Mouse (Mus musculus) megakaryocyte, embryonic 14.5 days (primary cell): ENCODE results near the gene Cecr2. TPM values are rescaled to one million over a fixed set of nuclear protein-coding genes. Genes with fewer than 3 reads are reported as not detected.

Experiments
- H3K27me3 ChIP-seq: replicated peaks from 2 replicates; pipeline ENCODE3; 2012; ENCODE audit warnings: inconsistent platforms
- H3K36me3 ChIP-seq: replicated peaks from 2 replicates; pipeline ENCODE3; 2012; ENCODE audit warnings: low read length, inconsistent platforms, mixed read lengths
- H3K4me1 ChIP-seq: 2 replicates; pipeline ENCODE4 v1.6.1; 2012; ENCODE audit warnings: inconsistent platforms
- H3K4me3 ChIP-seq: replicated peaks from 2 replicates; pipeline ENCODE3; 2012; ENCODE audit warnings: moderate library complexity, mild to moderate bottlenecking, inconsistent platforms
- H3K9me3 ChIP-seq: 2 replicates; pipeline ENCODE4 v1.6.1; 2012; ENCODE audit warnings: inconsistent platforms
- FLI1 ChIP-seq: IDR thresholded peaks from 2 replicates; pipeline ENCODE4 v1.6.1; 2012; ENCODE audit warnings: low read length, inconsistent platforms, mixed read lengths
- GATA1 ChIP-seq: IDR thresholded peaks from 3 replicates; pipeline ENCODE4 v1.6.1; 2012; ENCODE audit warnings: mixed read lengths, low read length, inconsistent platforms, borderline replicate concordance
- polyA plus RNA-seq: library from polyadenylated mRNA; stranded (reverse); fragments of >175 nt; gene quantifications from 2 replicates; pipeline ENCODE4 v1.2.3, GENCODE M21; 2012; ENCODE audit warnings: low replicate concordance; ENCODE audit not compliant: insufficient read depth

The Cecr2 gene
- polyA plus RNA-seq, 1 experiment, result not detected

- no peaks in the 10 kb centered on the region for H3K27me3 ChIP-seq
- no peak for TF ChIP-seq GATA1
- no peak for TF ChIP-seq FLI1
- peaks cover 70% of the 10 kb centered on the region for H3K36me3 ChIP-seq
- H3K9me3 ChIP-seq, result no peaks in the 10 kb centered on the region
- no peak overlapping the region for H3K4me3 ChIP-seq
- H3K4me1 ChIP-seq, result peaks cover 72% of the 10 kb centered on the region
These were observed 122.0 kb downstream of the Cecr2 start for GRCm38 (mm10) chr6:120788068-120788607.

- Histone ChIP-seq H3K36me3 (peaks cover 75% of the 10 kb centered on the region), H3K27me3 (no peaks in the 10 kb centered on the region), H3K4me3 (no peak overlapping the region), H3K9me3 (no peaks in the 10 kb centered on the region), H3K4me1 (peaks cover 75% of the 10 kb centered on the region)
- no peak for TF ChIP-seq FLI1
- no peak for TF ChIP-seq GATA1
These were observed 122.7 kb downstream of the Cecr2 start for GRCm38 (mm10) chr6:120788904-120789303.

GRCm38 (mm10) chr6:120790153-120790552, 124.0 kb downstream of the Cecr2 start:
- Histone ChIP-seq H3K9me3 (no peaks in the 10 kb centered on the region), H3K27me3 (no peaks in the 10 kb centered on the region), H3K4me1 (peaks cover 77% of the 10 kb centered on the region), H3K36me3 (peaks cover 83% of the 10 kb centered on the region), H3K4me3 (no peak overlapping the region)
- TF ChIP-seq FLI1 (no peak), GATA1 (no peak)

GRCm38 (mm10) chr6:120790717-120791116, 124.5 kb downstream of the Cecr2 start:
- TF ChIP-seq FLI1 (no peak), GATA1 (no peak)
- Histone ChIP-seq H3K36me3 (peaks cover 83% of the 10 kb centered on the region), H3K4me1 (peaks cover 77% of the 10 kb centered on the region), H3K9me3 (no peaks in the 10 kb centered on the region), H3K4me3 (no peak overlapping the region), H3K27me3 (no peaks in the 10 kb centered on the region)

GRCm38 (mm10) chr6:120792947-120793346, 126.8 kb downstream of the Cecr2 start:
- Histone ChIP-seq H3K36me3 (peaks cover 92% of the 10 kb centered on the region), H3K4me3 (no peak overlapping the region), H3K27me3 (no peaks in the 10 kb centered on the region), H3K4me1 (peaks cover 90% of the 10 kb centered on the region), H3K9me3 (no peaks in the 10 kb centered on the region)
- TF ChIP-seq FLI1 (no peak), GATA1 (no peak)

- TF ChIP-seq FLI1 (no peak), GATA1 (no peak)
- peaks cover 98% of the 10 kb centered on the region for H3K4me1 ChIP-seq
These were observed 129.4 kb downstream of the Cecr2 start for GRCm38 (mm10) chr6:120795422-120796086.

GRCm38 (mm10) chr6:120796111-120796510, 129.9 kb downstream of the Cecr2 start:
- peaks cover 99% of the 10 kb centered on the region for H3K36me3 ChIP-seq
- H3K4me3 ChIP-seq, result peak overlapping the region; percentile 21
- peaks cover 92% of the 10 kb centered on the region for H3K4me1 ChIP-seq
- TF ChIP-seq GATA1, result no peak
- no peak for TF ChIP-seq FLI1
- H3K9me3 ChIP-seq, result no peaks in the 10 kb centered on the region
- H3K27me3 ChIP-seq, result no peaks in the 10 kb centered on the region

More at GRCm38 (mm10) chr6:120795422-120796086, 129.4 kb downstream of the Cecr2 start:
- Histone ChIP-seq H3K27me3 (no peaks in the 10 kb centered on the region), H3K9me3 (no peaks in the 10 kb centered on the region), H3K4me3 (peak overlapping the region; percentile 85), H3K36me3 (peaks cover 98% of the 10 kb centered on the region)

GRCm38 (mm10) chr6:120798019-120798418, 131.8 kb downstream of the Cecr2 start:
- Histone ChIP-seq H3K9me3 (no peaks in the 10 kb centered on the region), H3K4me1 (peaks cover 74% of the 10 kb centered on the region), H3K27me3 (no peaks in the 10 kb centered on the region), H3K4me3 (peak overlapping the region; percentile 35), H3K36me3 (peaks cover 99% of the 10 kb centered on the region)
- no peak for TF ChIP-seq GATA1
- TF ChIP-seq FLI1, result no peak

- no peaks in the 10 kb centered on the region for H3K9me3 ChIP-seq
- H3K36me3 ChIP-seq, result peaks cover 99% of the 10 kb centered on the region
- H3K4me3 ChIP-seq, result no peak overlapping the region
- peaks cover 65% of the 10 kb centered on the region for H3K4me1 ChIP-seq
- TF ChIP-seq FLI1 (no peak), GATA1 (no peak)
- no peaks in the 10 kb centered on the region for H3K27me3 ChIP-seq
These were observed 132.7 kb downstream of the Cecr2 start for GRCm38 (mm10) chr6:120798905-120799304.

- peaks cover 99% of the 10 kb centered on the region for H3K36me3 ChIP-seq
- TF ChIP-seq GATA1, result no peak
- no peak for TF ChIP-seq FLI1
- no peak overlapping the region for H3K4me3 ChIP-seq
- H3K4me1 ChIP-seq, result peaks cover 58% of the 10 kb centered on the region
- H3K27me3 ChIP-seq, result no peaks in the 10 kb centered on the region
- H3K9me3 ChIP-seq, result no peaks in the 10 kb centered on the region
These were observed 133.4 kb downstream of the Cecr2 start for GRCm38 (mm10) chr6:120799581-120800041.
